Mouse (Mus musculus) embryonic facial prominence, embryonic 11.5 days (tissue): Measurements from ENCODE around the gene Elobl. TPM values are rescaled to one million over a fixed set of nuclear protein-coding genes. Genes with fewer than 3 reads are reported as not detected.

Experiments
- ATAC-seq: fragments of 200-750 bp; cut with Nextera tagmentation; replicated peaks from 2 replicates; pipeline ENCODE4 v1.8.0; 2017; ENCODE audit warnings: low read depth; ENCODE audit not compliant: insufficient number of reproducible peaks, low FRiP score, low TSS enrichment
- DNase-seq: peaks from one replicate; pipeline ENCODE4 v3.0.0-alpha.2; 2015; ENCODE audit warnings: low spot score
- H3K27ac ChIP-seq: fragments of 300-500 bp; sonication (generic); replicated peaks from 2 replicates; pipeline ENCODE4 v1.5.1; 2014; ENCODE audit warnings: mild to moderate bottlenecking, low read depth, low read length, control low read depth
- H3K27me3 ChIP-seq: fragments of 300-500 bp; sonication (generic); 2 replicates; pipeline ENCODE4 v1.6.1; 2014; ENCODE audit warnings: mild to moderate bottlenecking, low read length, moderate library complexity, mixed read lengths; ENCODE audit not compliant: control insufficient read depth, insufficient read depth
- H3K36me3 ChIP-seq: fragments of 300-500 bp; sonication (generic); replicated peaks from 2 replicates; pipeline ENCODE4 v1.6.1; 2014; ENCODE audit warnings: low read depth, mild to moderate bottlenecking, low read length, moderate library complexity, mixed read lengths; ENCODE audit not compliant: control insufficient read depth, insufficient read depth
- H3K4me1 ChIP-seq: fragments of 300-500 bp; sonication (generic); 2 replicates; pipeline ENCODE4 v1.6.1; 2014; ENCODE audit warnings: low read length, mixed read lengths; ENCODE audit not compliant: control insufficient read depth, insufficient read depth
- H3K4me2 ChIP-seq: fragments of 300-500 bp; sonication (generic); 2 replicates; pipeline ENCODE4 v1.6.1; 2014; ENCODE audit warnings: low read depth, mild to moderate bottlenecking, control low read depth, low read length, moderate library complexity
- H3K4me3 ChIP-seq: fragments of 300-500 bp; sonication (generic); 2 replicates; pipeline ENCODE4 v1.5.1; 2014; ENCODE audit warnings: low read depth, low read length, control low read depth
- H3K9ac ChIP-seq: fragments of 300-500 bp; sonication (generic); replicated peaks from 2 replicates; pipeline ENCODE4 v1.6.1; 2014; ENCODE audit warnings: mild to moderate bottlenecking, control low read depth, low read length
- H3K9me3 ChIP-seq: fragments of 300-500 bp; sonication (generic); replicated peaks from 2 replicates; pipeline ENCODE4 v1.6.1; 2016; ENCODE audit warnings: mild to moderate bottlenecking, low read length, inconsistent platforms, mixed read lengths; ENCODE audit not compliant: control insufficient read depth
- WGBS: fragments of 180-500 bp; shearing (Covaris S2); extraction: QIAGEN DNeasy Blood & Tissue Kit; methylation state at CpG from one replicate; pipeline ENCODE4 v1.1.7; 2014; 5-methylcytosine and 5-hydroxymethylcytosine counted together
- polyA plus RNA-seq: library from polyadenylated mRNA; unstranded; fragments of >200 nt; fragmentation: Nextera tagmentation; extraction: Ambion mirVana; gene quantifications from 2 replicates; pipeline ENCODE4 v1.2.1, GENCODE M21; 2014

Elobl gene
- polyA plus RNA-seq, 1 experiment from 2014 or later = not detected

DNA sequence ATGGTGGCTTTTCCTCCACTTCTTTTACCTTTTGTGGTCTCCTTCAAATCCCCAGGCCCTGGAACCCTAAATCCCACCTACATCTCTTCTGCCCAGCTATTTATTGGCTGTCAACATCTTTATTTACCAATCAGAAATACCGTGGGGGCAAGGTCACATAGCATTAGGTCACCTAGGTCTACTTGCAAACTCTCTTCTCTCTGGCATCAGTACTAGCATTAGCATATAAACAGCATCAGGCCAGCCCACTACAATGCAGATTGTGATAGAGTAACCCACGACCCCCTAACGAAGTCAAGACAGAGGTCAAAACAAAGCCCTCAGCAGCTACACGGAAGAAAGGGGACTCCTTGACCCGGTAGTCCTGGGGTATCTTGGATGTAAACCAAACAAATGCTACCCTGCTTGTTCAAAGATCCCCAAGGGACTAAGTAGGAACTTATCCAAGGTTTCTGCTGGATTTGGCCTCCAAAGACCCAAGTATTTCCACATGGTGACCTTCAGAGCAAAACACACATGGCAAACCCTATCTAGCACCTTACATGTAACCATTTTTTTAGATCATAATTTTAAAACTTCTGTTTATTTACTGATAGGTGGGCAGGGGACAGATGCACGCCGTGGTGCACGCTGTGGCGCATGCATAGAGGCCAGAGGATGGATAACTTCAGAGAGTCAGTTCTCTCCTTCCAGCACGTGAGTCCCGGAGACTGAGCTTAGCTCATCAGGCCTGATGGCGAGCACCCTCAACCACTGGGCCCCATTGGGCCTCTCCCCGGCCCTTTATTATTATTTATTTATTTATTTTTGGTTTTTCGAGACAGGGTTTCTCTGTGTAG, 34.8 kb downstream of the Elobl start:
- Histone ChIP-seq H3K27me3 (no peaks in the 10 kb centered on the region), H3K9ac (no peak overlapping the region), H3K9me3 (no peaks in the 10 kb centered on the region), H3K4me1 (no peaks in the 10 kb centered on the region), H3K4me3 (no peak overlapping the region), H3K27ac (no peak overlapping the region), H3K4me2 (no peak overlapping the region), H3K36me3 (no peaks in the 10 kb centered on the region; the same call in 1 of the 2 replicates)
- ATAC-seq (no peak), DNase-seq (no peak)
- 77% methylated on average over 14 of the region's 14 CpGs for WGBS

DNA sequence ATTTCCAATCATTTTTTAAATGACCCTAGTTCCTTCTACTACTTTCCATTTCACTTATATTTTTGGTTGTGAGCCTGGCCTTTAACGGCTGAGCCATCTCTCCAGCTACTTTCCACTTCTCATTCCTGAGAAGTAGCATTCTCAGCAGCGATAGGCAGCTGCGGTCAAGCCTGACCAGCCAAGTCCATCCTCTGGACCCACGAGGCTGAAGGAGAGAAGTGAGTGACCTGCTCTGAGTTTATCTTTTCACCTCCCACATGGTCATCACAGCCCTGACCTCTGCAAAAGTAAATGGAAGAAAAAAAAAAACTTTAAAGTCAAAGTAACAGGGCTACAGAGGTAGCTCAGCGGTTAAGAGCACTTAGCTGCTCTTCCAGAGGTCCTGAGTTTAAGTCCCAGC, 40.2 kb downstream of the Elobl start:
- Histone ChIP-seq H3K9ac (no peak overlapping the region), H3K4me1 (no peaks in the 10 kb centered on the region), H3K27ac (no peak overlapping the region), H3K9me3 (no peaks in the 10 kb centered on the region), H3K36me3 (no peaks in the 10 kb centered on the region; the same call in none of the 2 replicates), H3K27me3 (no peaks in the 10 kb centered on the region), H3K4me2 (no peak overlapping the region), H3K4me3 (no peak overlapping the region)
- ATAC-seq = no peak
- WGBS = 89% methylated on average over 5 of the region's 5 CpGs
- DNase-seq = no peak

Other genes with a start within 250 kb of the Elobl start
- gene Msi2, start 248.4 kb downstream of the Elobl start, polyA plus RNA-seq = 13.4 and 15.0 TPM in 2 replicates
- gene Akap1, start 102.3 kb downstream of the Elobl start, polyA plus RNA-seq = 9.6 and 12.3 TPM in 2 replicates
- 81.7 and 84.3 TPM in 2 replicates for gene Scpep1, start 11.5 kb downstream of the Elobl start, polyA plus RNA-seq
- 22.2 and 24.3 TPM in 2 replicates for gene Coil, start 3.3 kb upstream of the Elobl start, polyA plus RNA-seq
- 2.6 and 2.9 TPM in 2 replicates for gene Trim25, start 32.4 kb upstream of the Elobl start, polyA plus RNA-seq
- 3.3 and 3.7 TPM in 2 replicates for gene Dgke, start 99.9 kb upstream of the Elobl start, polyA plus RNA-seq
- not detected in 2 replicates for gene Gm525, start 106.9 kb upstream of the Elobl start, polyA plus RNA-seq